ENCODE assay signal across 43 mouse cellular contexts in genomic region chr2:154007381-154007780, GRCm38 (mm10). TPM values are rescaled to one million over a fixed set of nuclear protein-coding genes. Genes with fewer than 3 reads are reported as not detected.
"Had no signal": no experiment of that assay in that cellular context is flagged by ENCODE, and none has a peak within 500 bp of the region (broad histone marks: within the 10 kb centered on the region; RNA-seq: fewer than 3 reads in every experiment).

No protein-coding gene starts in this region.

- ATAC-seq: hindbrain, postnatal 0 days; intestine, embryonic 16.5 days; liver, embryonic 12.5 days had no signal

- H3K27me3 ChIP-seq: heart, embryonic 15.5 days; hindbrain, embryonic 13.5 days; hindbrain, embryonic 15.5 days; kidney, embryonic 15.5 days; limb, embryonic 13.5 days; limb, embryonic 15.5 days; liver, embryonic 12.5 days had no signal

- DNase-seq: gastrocnemius, postnatal 14 days; gastrocnemius, postnatal 36 days; heart, adult 2 months; heart, postnatal 14 days; heart, postnatal 36 days; kidney, adult 11 months; kidney, adult 2 months; kidney, adult 9 months; kidney, postnatal 14 days; kidney, postnatal 36 days; layer of hippocampus, adult 9-11 months; layer of hippocampus, postnatal 36 days; left cerebral cortex, postnatal 4 days had no signal

RNA-seq across cellular contexts. Expression of gene Bpifa2, which starts 0.7 kb away (rescaled TPM):
- total RNA-seq: gastrocnemius, adult 8-10 months; gastrocnemius, postnatal 14 days; gastrocnemius, postnatal 36 days; heart, adult 2 months; heart, postnatal 14 days; heart, postnatal 36 days; hematopoietic stem cell, adult 5-6 weeks; hindbrain, postnatal 0 days; layer of hippocampus, adult 18-20 months; layer of hippocampus, adult 8-10 months; layer of hippocampus, postnatal 14 days; layer of hippocampus, postnatal 36 days; left cerebral cortex, adult 18-20 months; left cerebral cortex, adult 8-10 months; left cerebral cortex, postnatal 10 days; left cerebral cortex, postnatal 25 days; left cerebral cortex, postnatal 4 days; liver, adult 2 months had no signal
- polyA plus RNA-seq: gonadal fat pad, adult 2 months; heart, adult 2 months; heart, embryonic 11.5 days; heart, embryonic 13.5 days; heart, embryonic 15.5 days; heart, postnatal 0 days; hindbrain, embryonic 11.5 days; hindbrain, embryonic 13.5 days; hindbrain, embryonic 15.5 days; hindbrain, postnatal 0 days; intestine, embryonic 14.5 days; intestine, embryonic 16.5 days; kidney, adult 2 months; kidney, embryonic 15.5 days; kidney, postnatal 0 days; large intestine, adult 2 months; limb, embryonic 11.5 days; limb, embryonic 13.5 days; liver, adult 2 months; liver, embryonic 12.5 days; liver, embryonic 14.5 days; liver, embryonic 16.5 days had no signal

RNA-seq across cellular contexts. Expression of gene Bpifa6, which starts 32.6 kb away (rescaled TPM):
- total RNA-seq: gastrocnemius, postnatal 14 days; gastrocnemius, postnatal 36 days; heart, adult 2 months; heart, postnatal 14 days; heart, postnatal 36 days; hematopoietic stem cell, adult 5-6 weeks; hindbrain, postnatal 0 days; layer of hippocampus, adult 18-20 months; layer of hippocampus, adult 8-10 months; layer of hippocampus, postnatal 14 days; layer of hippocampus, postnatal 36 days; left cerebral cortex, adult 18-20 months; left cerebral cortex, adult 8-10 months; left cerebral cortex, postnatal 10 days; left cerebral cortex, postnatal 25 days; left cerebral cortex, postnatal 4 days; liver, adult 2 months had no signal
- polyA plus RNA-seq: gonadal fat pad, adult 2 months; heart, embryonic 11.5 days; heart, embryonic 13.5 days; heart, embryonic 15.5 days; heart, postnatal 0 days; hindbrain, embryonic 11.5 days; hindbrain, embryonic 13.5 days; hindbrain, embryonic 15.5 days; hindbrain, postnatal 0 days; intestine, embryonic 14.5 days; intestine, embryonic 16.5 days; kidney, adult 2 months; kidney, embryonic 15.5 days; kidney, postnatal 0 days; large intestine, adult 2 months; limb, embryonic 11.5 days; limb, embryonic 13.5 days; limb, embryonic 15.5 days; liver, adult 2 months; liver, embryonic 12.5 days; liver, embryonic 14.5 days; liver, embryonic 16.5 days had no signal
